Mouse (Mus musculus): ENCODE data around the gene Ubac1.

Ubac1 gene

DNA sequence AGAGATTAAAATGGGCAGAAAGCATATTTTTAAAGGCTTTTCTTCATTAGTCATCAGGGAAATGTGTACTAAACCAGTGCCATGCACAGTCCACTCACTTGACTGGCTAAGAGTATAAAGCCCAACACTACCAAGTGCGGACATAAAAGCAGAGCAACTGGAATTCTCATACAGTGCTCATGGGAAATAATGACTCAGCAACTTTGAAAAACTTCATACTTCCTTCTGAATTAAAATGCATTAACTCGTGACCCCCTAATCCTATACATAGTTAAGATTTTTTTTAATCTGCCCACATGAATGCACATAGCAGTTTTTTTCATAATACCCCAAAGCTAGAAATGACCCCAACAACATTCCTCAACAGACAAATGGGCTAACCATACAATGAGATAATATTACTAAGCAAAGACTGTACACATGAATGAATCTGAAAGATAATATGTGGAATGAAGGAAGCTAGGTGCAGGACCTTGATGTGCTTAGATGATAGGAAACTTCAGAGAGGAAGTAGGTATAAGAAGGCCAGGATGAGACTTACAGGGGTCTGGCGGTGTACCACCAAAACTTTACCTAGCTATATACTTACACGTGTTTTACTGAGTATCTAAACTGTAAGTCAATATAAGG is 46.3 kb downstream of the Ubac1 start:
- DNase-seq (ENCODE audit: extremely low read depth, low read depth) = no peak

DNA sequence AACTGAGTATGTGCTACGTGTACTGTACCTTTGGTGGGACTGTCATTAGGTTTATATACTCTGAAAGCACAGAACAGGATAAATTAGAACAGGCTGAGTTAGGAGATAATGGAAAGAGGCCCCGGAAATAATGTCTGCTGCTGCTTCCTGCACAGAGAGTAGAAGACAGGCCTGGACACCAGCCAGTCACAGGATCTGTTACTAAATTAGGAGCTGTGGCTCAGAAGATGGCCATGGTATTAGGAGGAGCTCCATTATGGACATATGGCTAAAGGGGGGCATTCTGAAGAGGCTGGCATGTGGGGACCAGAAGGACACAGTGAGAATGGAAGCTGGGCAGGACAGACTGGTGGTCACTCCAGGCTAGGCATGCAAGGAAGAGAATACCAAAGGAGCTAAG is 51.1 kb downstream of the Ubac1 start:
- no peak for DNase-seq (ENCODE audit: extremely low read depth, low read depth)

DNA sequence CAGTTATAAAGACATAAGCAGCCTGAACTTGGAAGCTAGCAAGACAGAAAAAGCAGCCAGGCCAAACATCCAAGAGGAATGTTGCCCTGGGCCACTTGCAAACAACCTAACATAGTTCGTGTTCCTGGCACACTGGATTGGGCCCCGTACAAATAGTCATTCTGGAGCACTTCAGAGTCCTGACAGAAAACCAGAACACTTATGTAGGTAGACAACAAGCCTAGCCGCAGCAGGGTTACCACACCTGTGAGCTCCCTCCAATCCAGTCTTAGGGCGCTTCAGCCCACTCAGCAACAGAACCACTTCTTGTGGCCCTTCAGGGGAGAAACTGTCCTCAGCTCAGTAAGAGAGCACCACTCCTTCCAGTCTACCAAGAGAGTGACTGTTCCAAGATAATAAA is 52.2 kb downstream of the Ubac1 start:
- no peak for DNase-seq (ENCODE audit: extremely low read depth, low read depth)

DNA sequence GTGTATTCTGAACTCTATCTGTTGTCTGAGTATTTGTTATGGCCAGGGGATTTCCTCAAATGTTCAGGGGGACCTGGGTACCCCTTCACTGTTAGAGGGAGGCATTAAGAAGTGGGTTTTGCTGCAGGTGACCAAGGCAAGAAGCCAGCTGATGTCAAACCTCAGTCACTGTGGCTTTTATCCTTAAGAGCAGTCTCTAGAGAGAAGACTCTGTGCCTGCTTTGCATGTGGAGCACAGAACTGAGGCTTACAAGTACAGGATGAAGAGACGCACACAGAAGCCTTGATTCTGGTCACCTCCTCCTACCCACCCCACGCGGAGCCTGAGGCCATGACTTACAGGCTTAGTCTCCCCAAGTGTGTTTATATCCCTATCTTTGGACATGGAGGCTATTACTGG is 72.3 kb downstream of the Ubac1 start:
- no peak for DNase-seq (ENCODE audit: extremely low read depth, low read depth)

Data from MEL-GATA-1-ER (cell line).